Mouse (Mus musculus) frontal cortex, postnatal 36 days (tissue): ENCODE data around the gene Kmt2d.

Experiments used
- DNase-seq, 2 experiments: peaks; one replicate each; pipeline ENCODE4 v3.0.0; 2022; ENCODE audit warnings: low spot score in 2 of 2

The Kmt2d gene

GRCm38 (mm10) chr15:98802926-98803325, 68.1 kb downstream of the Kmt2d start:
- DNase-seq: no peak

- DNase-seq: peak; percentile 82 to 85
Observed at GRCm38 (mm10) chr15:98799396-98799795, 71.6 kb downstream of the Kmt2d start.

GRCm38 (mm10) chr15:98798903-98799302, 72.1 kb downstream of the Kmt2d start:
- no peak for DNase-seq

GRCm38 (mm10) chr15:98797835-98798492, 73.0 kb downstream of the Kmt2d start:
- no peak for DNase-seq

GRCm38 (mm10) chr15:98796803-98797595, 74.0 kb downstream of the Kmt2d start:
- no peak for DNase-seq

- DNase-seq: no peak
Observed at GRCm38 (mm10) chr15:98793141-98793698, 77.8 kb downstream of the Kmt2d start.

GRCm38 (mm10) chr15:98792233-98793020, 78.6 kb downstream of the Kmt2d start:
- peak; percentile 42 to 73 for DNase-seq

GRCm38 (mm10) chr15:98791771-98792170, 79.2 kb downstream of the Kmt2d start:
- DNase-seq: no peak

GRCm38 (mm10) chr15:98791221-98791620, 79.8 kb downstream of the Kmt2d start:
- no peak for DNase-seq

- DNase-seq: no peak
Observed at GRCm38 (mm10) chr15:98790761-98791160, 80.2 kb downstream of the Kmt2d start.

- no peak for DNase-seq
Observed at GRCm38 (mm10) chr15:98789661-98790535, 81.1 kb downstream of the Kmt2d start, which contains the start of gene Wnt1. TSS of gene Wnt1 (plus strand) at chr15:98789857.

- DNase-seq: no peak
Observed at GRCm38 (mm10) chr15:98788972-98789660, 81.9 kb downstream of the Kmt2d start.

GRCm38 (mm10) chr15:98787930-98788329, 83.1 kb downstream of the Kmt2d start:
- DNase-seq: no peak

GRCm38 (mm10) chr15:98785744-98786143, 85.3 kb downstream of the Kmt2d start:
- no peak for DNase-seq
